Mouse (Mus musculus) heart, postnatal 14 days (tissue): Measurements from ENCODE around the gene Sec16a. TPM values are rescaled to one million over a fixed set of nuclear protein-coding genes. Genes with fewer than 3 reads are reported as not detected.

Source experiments
- microRNA-seq, 2 experiments: library from miRNA; unstranded; fragments of <30 nt; microRNA quantifications; one replicate each; pipeline ENCODE4 v1.2.0; 2021 to 2022
- total RNA-seq, 2 experiments: library from RNA; stranded (reverse); gene quantifications; 2 replicates each; pipeline ENCODE4 v1.2.3; 2021

Gene Sec16a
- total RNA-seq, 2 experiments from 2014 or later, result 37.4 to 40.5 TPM

Small RNA genes lying within 50 kb of the gene (microRNA-seq; reads per million reads assigned to microRNA genes)
- gene Mir6996, result 0.60 to 1.1 reads per million in 2 experiments

Other genes starting within 250 kb of the Sec16a start
- gene Lhx3, start 236.9 kb downstream of the Sec16a start, total RNA-seq, result not detected
- gene Qsox2, start 207.7 kb downstream of the Sec16a start, total RNA-seq, result 10 to 100 TPM; 13.8 to 16.1 TPM
- gene Ccdc187, start 150.7 kb downstream of the Sec16a start, total RNA-seq, result under 1 TPM; 0.10 to 0.17 TPM
- gene Gpsm1, start 129.7 kb downstream of the Sec16a start, total RNA-seq, result 100 to 1,000 TPM; 200 to 237 TPM
- gene Dnlz, start 93.1 kb downstream of the Sec16a start, total RNA-seq, result 10 to 100 TPM; 15.5 to 16.3 TPM
- 1 to 10 TPM; 1.3 to 1.5 TPM for gene Card9, start 84.3 kb downstream of the Sec16a start, total RNA-seq
- 10 to 100 TPM; 11.8 to 13.3 TPM for gene Snapc4, start 64.6 kb downstream of the Sec16a start, total RNA-seq
- 10 to 100 TPM; 55.4 to 58.6 TPM for gene Entr1, start 55.9 kb downstream of the Sec16a start, total RNA-seq
- 100 to 1,000 TPM; 118 to 121 TPM for gene Pmpca, start 55.9 kb downstream of the Sec16a start, total RNA-seq
- gene Inpp5e, start 36.0 kb downstream of the Sec16a start, total RNA-seq, result 10 to 100 TPM; 15.6 to 15.9 TPM
- 10 to 100 TPM; 43.8 to 49.4 TPM for gene Notch1, start 71.4 kb upstream of the Sec16a start, total RNA-seq
- 100 to 1,000 TPM; 224 to 237 TPM for gene Egfl7, start 134.8 kb upstream of the Sec16a start, total RNA-seq
- gene Gm20532, start 141.4 kb upstream of the Sec16a start, total RNA-seq, result not detected
- 10 to 100 TPM; 47.8 to 51.8 TPM for gene Agpat2, start 159.2 kb upstream of the Sec16a start, total RNA-seq
- 10 to 100 TPM; 15.4 to 17.0 TPM for gene Fam69b, start 183.2 kb upstream of the Sec16a start, total RNA-seq
- not detected for gene Lcn4, start 226.1 kb upstream of the Sec16a start, total RNA-seq